Mouse (Mus musculus) liver, embryonic 11.5 days (tissue): ENCODE measurements around the gene Tespa1. TPM values are rescaled to one million over a fixed set of nuclear protein-coding genes. Genes with fewer than 3 reads are reported as not detected.
"Not testable (repeated sequence)": the region's sequence is repeated elsewhere in the genome, so short reads cannot be mapped to it uniquely, and the experiment has no call there.

ENCODE experiments used
- ATAC-seq: fragments of 200-750 bp; cut with Nextera tagmentation; replicated peaks from 2 replicates; pipeline ENCODE4 v1.8.0; 2017; ENCODE audit warnings: moderate number of reproducible peaks, mild to moderate bottlenecking, moderate TSS enrichment, moderate library complexity; ENCODE audit not compliant: low FRiP score
- DNase-seq: peaks from one replicate; pipeline ENCODE4 v3.0.0-alpha.2; 2017; ENCODE audit warnings: low spot score
- H3K27ac ChIP-seq: fragments of 300-500 bp; sonication (generic); 2 replicates; pipeline ENCODE4 v1.5.1; 2014; ENCODE audit warnings: mild to moderate bottlenecking, low read depth, low read length, control low read depth
- H3K27me3 ChIP-seq: fragments of 300-500 bp; sonication (generic); replicated peaks from 2 replicates; pipeline ENCODE4 v1.6.1; 2014; ENCODE audit warnings: low read length, mixed read lengths; ENCODE audit not compliant: control insufficient read depth, insufficient read depth
- H3K36me3 ChIP-seq: fragments of 300-500 bp; sonication (generic); 2 replicates; pipeline ENCODE4 v1.6.1; 2014; ENCODE audit warnings: mild to moderate bottlenecking, low read length, moderate library complexity, mixed read lengths; ENCODE audit not compliant: control insufficient read depth, insufficient read depth
- H3K4me1 ChIP-seq: fragments of 300-500 bp; sonication (generic); replicated peaks from 2 replicates; pipeline ENCODE4 v1.6.1; 2014; ENCODE audit warnings: low read length, mixed read lengths; ENCODE audit not compliant: control insufficient read depth, insufficient read depth
- H3K4me2 ChIP-seq: fragments of 300-500 bp; sonication (generic); 2 replicates; pipeline ENCODE4 v1.6.1; 2014; ENCODE audit warnings: mild to moderate bottlenecking, control low read depth, moderate library complexity
- H3K4me3 ChIP-seq: fragments of 300-500 bp; sonication (generic); 2 replicates; pipeline ENCODE4 v1.5.1; 2014; ENCODE audit warnings: low read depth, low read length, control low read depth
- H3K9ac ChIP-seq: fragments of 300-500 bp; sonication (generic); 2 replicates; pipeline ENCODE4 v1.6.1; 2014; ENCODE audit warnings: low read depth, low read length, control low read depth
- H3K9me3 ChIP-seq: fragments of 300-500 bp; sonication (generic); 2 replicates; pipeline ENCODE4 v1.6.1; 2016; ENCODE audit warnings: low read length, inconsistent platforms, mixed read lengths; ENCODE audit not compliant: control insufficient read depth
- WGBS: fragments of 180-500 bp; shearing (Covaris S2); extraction: QIAGEN DNeasy Blood & Tissue Kit; methylation state at CpG from one replicate; pipeline ENCODE4 v1.1.7; 2014; 5-methylcytosine and 5-hydroxymethylcytosine counted together
- polyA plus RNA-seq: library from polyadenylated mRNA; unstranded; fragments of >200 nt; fragmentation: Nextera tagmentation; extraction: Ambion mirVana; gene quantifications from 2 replicates; pipeline ENCODE4 v1.2.1, GENCODE M21; 2014

Gene Tespa1
- polyA plus RNA-seq, 1 experiment from 2014 or later = 3.3 TPM

GRCm38 (mm10) chr10:130304138-130304537, 18.5 kb upstream of the Tespa1 start:
- H3K4me1 ChIP-seq, H3K9ac ChIP-seq, H3K4me3 ChIP-seq, DNase-seq, ATAC-seq, H3K9me3 ChIP-seq, H3K27ac ChIP-seq, H3K36me3 ChIP-seq, H3K27me3 ChIP-seq, H3K4me2 ChIP-seq: not testable (repeated sequence)
- 73% methylated on average over 3 of the region's 5 CpGs for WGBS

- H3K4me2 ChIP-seq = no peak overlapping the region
- no peak overlapping the region for H3K9ac ChIP-seq
- H3K9me3 ChIP-seq = no peaks in the 10 kb centered on the region
- H3K4me1 ChIP-seq = no peaks in the 10 kb centered on the region
- no peak overlapping the region for H3K27ac ChIP-seq
- DNase-seq (no peak), ATAC-seq (no peak)
- no peaks in the 10 kb centered on the region for H3K36me3 ChIP-seq
- WGBS = 48% methylated on average over 2 of the region's 2 CpGs
- no peaks in the 10 kb centered on the region for H3K27me3 ChIP-seq
- no peak overlapping the region for H3K4me3 ChIP-seq
Observed at GRCm38 (mm10) chr10:130311534-130312227, 11.0 kb upstream of the Tespa1 start.

GRCm38 (mm10) chr10:130313531-130313930, 9.1 kb upstream of the Tespa1 start:
- H3K9ac ChIP-seq = no peak overlapping the region
- no peak for DNase-seq
- H3K4me2 ChIP-seq = no peak overlapping the region
- peak; percentile 76 for ATAC-seq
- no peak overlapping the region for H3K4me3 ChIP-seq
- no peaks in the 10 kb centered on the region for H3K4me1 ChIP-seq
- H3K9me3 ChIP-seq = no peaks in the 10 kb centered on the region
- no peaks in the 10 kb centered on the region for H3K27me3 ChIP-seq
- no peaks in the 10 kb centered on the region for H3K36me3 ChIP-seq
- no peak overlapping the region for H3K27ac ChIP-seq
- WGBS = 53% methylated on average over 1 of the region's 1 CpGs

- ATAC-seq (peak; percentile 63), DNase-seq (no peak)
- Histone ChIP-seq H3K27ac (no peak overlapping the region), H3K27me3 (no peaks in the 10 kb centered on the region), H3K9me3 (no peaks in the 10 kb centered on the region), H3K4me2 (no peak overlapping the region), H3K36me3 (no peaks in the 10 kb centered on the region), H3K4me1 (no peaks in the 10 kb centered on the region), H3K4me3 (no peak overlapping the region), H3K9ac (no peak overlapping the region)
- 59% methylated on average over 2 of the region's 2 CpGs for WGBS
Observed at GRCm38 (mm10) chr10:130314110-130314829, 8.4 kb upstream of the Tespa1 start.

GRCm38 (mm10) chr10:130315846-130316245, 6.8 kb upstream of the Tespa1 start:
- Histone ChIP-seq H3K27ac (no peak overlapping the region), H3K4me3 (no peak overlapping the region), H3K27me3 (no peaks in the 10 kb centered on the region), H3K4me1 (no peaks in the 10 kb centered on the region), H3K9me3 (no peaks in the 10 kb centered on the region), H3K9ac (no peak overlapping the region), H3K4me2 (no peak overlapping the region), H3K36me3 (no peaks in the 10 kb centered on the region)
- DNase-seq (no peak), ATAC-seq (no peak)

- H3K4me3 ChIP-seq = no peak overlapping the region
- no peak for DNase-seq
- H3K27me3 ChIP-seq = no peaks in the 10 kb centered on the region
- no peaks in the 10 kb centered on the region for H3K4me1 ChIP-seq
- H3K9me3 ChIP-seq = no peaks in the 10 kb centered on the region
- no peak overlapping the region for H3K27ac ChIP-seq
- 49% methylated on average over 4 of the region's 4 CpGs for WGBS
- ATAC-seq = no peak
- H3K9ac ChIP-seq = no peak overlapping the region
- H3K36me3 ChIP-seq = no peaks in the 10 kb centered on the region
- no peak overlapping the region for H3K4me2 ChIP-seq
Observed at GRCm38 (mm10) chr10:130318720-130319119, 4.0 kb upstream of the Tespa1 start.

- Histone ChIP-seq H3K9ac (no peak overlapping the region), H3K27ac (no peak overlapping the region)
- ATAC-seq = no peak
Observed at GRCm38 (mm10) chr10:130320715-130321114, 2.0 kb upstream of the Tespa1 start.

GRCm38 (mm10) chr10:130322062-130322461, 608 bp upstream of the Tespa1 start:
- H3K27ac ChIP-seq = no peak overlapping the region
- no peaks in the 10 kb centered on the region for H3K9me3 ChIP-seq
- no peaks in the 10 kb centered on the region for H3K27me3 ChIP-seq
- H3K4me3 ChIP-seq = no peak overlapping the region
- H3K4me1 ChIP-seq = no peaks in the 10 kb centered on the region
- no peaks in the 10 kb centered on the region for H3K36me3 ChIP-seq
- no peak for ATAC-seq
- H3K4me2 ChIP-seq = no peak overlapping the region
- no peak overlapping the region for H3K9ac ChIP-seq
- DNase-seq = no peak

More at GRCm38 (mm10) chr10:130320715-130321114, 2.0 kb upstream of the Tespa1 start:
- no peak for DNase-seq
- H3K4me3 ChIP-seq = no peak overlapping the region
- H3K4me2 ChIP-seq = no peak overlapping the region
- no peaks in the 10 kb centered on the region for H3K36me3 ChIP-seq
- no peaks in the 10 kb centered on the region for H3K9me3 ChIP-seq
- 73% methylated on average over 2 of the region's 2 CpGs for WGBS
- no peaks in the 10 kb centered on the region for H3K27me3 ChIP-seq
- H3K4me1 ChIP-seq = no peaks in the 10 kb centered on the region

GRCm38 (mm10) chr10:130324243-130324642, 1.6 kb downstream of the Tespa1 start:
- Histone ChIP-seq H3K4me2 (no peak overlapping the region), H3K4me1 (no peaks in the 10 kb centered on the region), H3K9me3 (no peaks in the 10 kb centered on the region), H3K4me3 (no peak overlapping the region), H3K36me3 (no peaks in the 10 kb centered on the region), H3K27ac (no peak overlapping the region), H3K9ac (no peak overlapping the region), H3K27me3 (no peaks in the 10 kb centered on the region)
- no peak for DNase-seq
- WGBS = 81% methylated on average over 4 of the region's 4 CpGs
- no peak for ATAC-seq
